Mouse (Mus musculus) bone marrow macrophage, adult 2 months (primary cell): ENCODE measurements around the gene Mmp13.

Experiments used
- CTCF ChIP-seq: IDR thresholded peaks from 2 replicates; pipeline ENCODE4 v1.5.1; 2012; ENCODE audit warnings: low read depth, mild to moderate bottlenecking, low read length, moderate library complexity
- POLR2A ChIP-seq: IDR thresholded peaks from 2 replicates; pipeline ENCODE4 v1.6.1; 2012; ENCODE audit warnings: mild to moderate bottlenecking, low read depth, low read length, borderline replicate concordance

GRCm38 (mm10) chr9:7238619-7239018, 33.7 kb upstream of the Mmp13 start:
- TF ChIP-seq CTCF (no peak), POLR2A (no peak)
